Mouse (Mus musculus): ENCODE results near the gene Ccdc47.
"Not testable (repeated sequence)": the region's sequence is repeated elsewhere in the genome, so short reads cannot be mapped to it uniquely, and the experiment has no call there.

The Ccdc47 gene

DNA sequence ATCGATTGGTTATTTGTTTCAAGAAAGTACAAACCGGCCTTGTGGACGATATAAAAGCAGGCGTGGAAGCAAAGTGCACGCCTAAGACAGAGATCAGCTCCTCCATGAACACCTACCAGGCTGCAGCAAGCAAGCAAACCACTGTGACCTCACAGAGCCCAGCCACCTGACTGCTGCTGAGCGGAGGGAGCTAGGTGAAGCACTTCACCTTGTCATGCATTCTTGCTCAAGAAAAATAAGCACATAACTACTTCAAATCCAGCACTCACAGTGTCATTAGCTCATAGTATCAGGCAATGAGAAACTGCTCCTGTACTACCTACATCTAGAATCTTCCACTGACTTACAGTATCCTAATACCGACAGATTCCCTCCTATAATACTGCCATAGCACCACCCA lies 16.1 kb downstream of the Ccdc47 start:
- not testable (repeated sequence) for DNase-seq (ENCODE audit: extremely low read depth, insufficient read length, low spot score)

DNA sequence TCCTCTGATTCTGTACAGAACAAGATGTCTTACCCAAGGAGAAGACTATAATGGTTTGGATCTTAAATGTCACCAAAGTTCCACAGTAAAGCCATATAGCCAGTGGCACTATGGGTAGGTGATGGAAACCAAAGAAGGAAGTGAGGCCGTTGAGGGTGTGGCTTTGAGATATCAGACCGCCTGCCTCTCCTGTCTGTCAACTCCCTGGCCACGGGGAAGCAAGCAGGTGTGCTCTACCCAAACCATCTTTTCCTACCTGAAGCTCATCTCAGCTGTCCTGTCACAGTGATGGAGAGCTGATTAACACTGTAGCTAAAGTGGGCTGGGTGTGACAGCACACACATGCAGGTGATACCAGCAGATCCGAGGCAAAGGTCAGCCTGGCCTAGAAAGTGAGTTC lies 17.9 kb downstream of the Ccdc47 start:
- no peak for DNase-seq (ENCODE audit: extremely low read depth, insufficient read length, low spot score)

DNA sequence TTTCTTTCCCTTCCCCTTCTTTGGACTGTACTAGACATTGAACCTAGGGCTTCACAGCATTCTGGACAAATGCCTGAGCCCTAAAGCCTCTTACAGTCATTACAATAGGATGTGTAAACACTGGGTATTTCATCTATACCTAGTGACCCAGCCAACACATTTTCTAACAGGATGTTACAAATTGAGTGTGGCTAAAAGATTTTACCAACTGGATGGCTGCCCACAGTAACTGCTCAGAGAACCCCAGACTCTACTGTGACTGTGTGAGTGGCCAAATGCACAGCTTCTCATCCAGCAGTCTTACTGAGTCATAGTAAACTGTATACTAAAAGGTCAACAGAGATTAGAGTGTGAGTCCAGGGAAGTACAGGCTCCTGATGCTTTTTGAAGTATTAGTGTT lies 20.8 kb downstream of the Ccdc47 start:
- DNase-seq (ENCODE audit: extremely low read depth, insufficient read length, low spot score), result no peak

DNA sequence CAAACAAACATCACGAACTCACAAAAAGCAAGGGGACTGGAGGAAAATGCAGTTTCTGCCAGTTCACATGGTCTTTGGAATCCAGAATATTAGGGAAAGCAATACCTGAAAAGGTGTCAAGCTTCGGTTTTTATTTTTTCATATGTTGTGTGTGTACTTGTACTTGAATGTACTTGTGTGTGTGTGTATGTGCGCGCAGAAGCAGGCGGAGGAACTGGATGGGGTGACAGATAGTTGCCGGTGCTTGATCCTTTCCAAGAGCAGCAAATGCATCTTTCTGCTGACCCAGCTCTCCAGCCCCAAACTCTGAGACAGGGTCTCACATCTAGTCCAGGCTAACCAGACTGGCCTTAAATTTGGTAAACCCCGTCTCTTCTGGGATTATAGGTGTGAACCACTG lies 21.3 kb downstream of the Ccdc47 start:
- DNase-seq (ENCODE audit: extremely low read depth, insufficient read length, low spot score), result no peak

DNA sequence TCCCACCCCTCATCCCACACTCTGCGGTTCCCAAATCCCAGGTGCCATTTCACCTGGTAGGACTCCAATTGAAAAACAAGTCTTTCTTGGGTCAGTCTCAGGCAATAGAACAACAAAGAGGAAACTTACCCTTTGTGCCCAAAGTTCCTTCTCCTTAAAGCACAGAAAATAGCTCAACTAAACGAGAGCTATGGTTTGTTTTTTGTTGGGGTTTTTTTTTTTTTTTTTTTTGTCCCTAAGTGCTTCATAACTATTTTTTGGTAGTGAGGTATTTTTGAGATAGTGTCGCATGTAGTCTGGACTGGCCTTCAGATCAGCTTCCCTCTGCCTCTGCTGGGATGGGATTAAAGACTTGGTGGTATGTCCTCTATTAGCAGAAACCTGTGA lies 22.0 kb downstream of the Ccdc47 start:
- DNase-seq (ENCODE audit: extremely low read depth, insufficient read length, low spot score), result no peak

DNA sequence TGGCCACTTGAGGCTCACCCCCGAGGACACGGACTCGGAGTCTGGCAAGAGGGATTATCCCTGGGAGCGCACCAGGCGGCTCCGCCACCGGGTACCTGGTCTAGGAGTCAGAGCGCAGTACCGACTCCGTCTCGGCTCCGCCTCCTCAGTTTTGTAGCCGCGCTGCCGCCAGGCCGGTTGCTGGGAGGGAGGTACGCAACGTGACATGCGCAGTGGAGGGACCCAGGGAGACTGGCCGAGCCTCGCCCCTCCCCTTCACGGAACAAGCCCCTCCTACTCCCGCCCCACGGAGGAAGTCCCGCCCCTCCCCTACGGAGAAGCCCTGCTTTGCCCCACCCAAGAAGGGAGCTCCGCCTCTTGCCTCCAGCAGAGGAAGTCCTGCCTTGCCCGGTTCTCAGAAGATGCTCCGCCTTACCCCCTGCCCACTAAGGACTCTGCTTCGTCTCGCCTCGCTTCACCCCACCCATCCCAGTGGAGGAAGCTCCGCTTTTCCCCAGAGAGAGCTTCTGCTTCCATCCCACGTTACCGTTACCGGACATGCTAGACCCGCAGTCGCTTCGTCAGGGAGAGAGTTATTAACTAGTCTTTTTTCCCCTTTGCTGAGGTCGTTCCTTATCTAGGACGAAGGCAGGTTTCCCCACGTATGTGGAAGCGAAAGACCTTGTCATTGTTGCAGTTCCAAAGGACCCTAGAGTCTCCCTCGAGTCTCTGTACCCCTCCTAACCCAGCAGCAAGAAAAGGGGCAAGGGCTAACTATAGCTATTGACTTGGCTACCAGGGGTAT lies 22.6 kb downstream of the Ccdc47 start:
- DNase-seq (ENCODE audit: extremely low read depth, insufficient read length, low spot score), result peak; percentile 99

DNA sequence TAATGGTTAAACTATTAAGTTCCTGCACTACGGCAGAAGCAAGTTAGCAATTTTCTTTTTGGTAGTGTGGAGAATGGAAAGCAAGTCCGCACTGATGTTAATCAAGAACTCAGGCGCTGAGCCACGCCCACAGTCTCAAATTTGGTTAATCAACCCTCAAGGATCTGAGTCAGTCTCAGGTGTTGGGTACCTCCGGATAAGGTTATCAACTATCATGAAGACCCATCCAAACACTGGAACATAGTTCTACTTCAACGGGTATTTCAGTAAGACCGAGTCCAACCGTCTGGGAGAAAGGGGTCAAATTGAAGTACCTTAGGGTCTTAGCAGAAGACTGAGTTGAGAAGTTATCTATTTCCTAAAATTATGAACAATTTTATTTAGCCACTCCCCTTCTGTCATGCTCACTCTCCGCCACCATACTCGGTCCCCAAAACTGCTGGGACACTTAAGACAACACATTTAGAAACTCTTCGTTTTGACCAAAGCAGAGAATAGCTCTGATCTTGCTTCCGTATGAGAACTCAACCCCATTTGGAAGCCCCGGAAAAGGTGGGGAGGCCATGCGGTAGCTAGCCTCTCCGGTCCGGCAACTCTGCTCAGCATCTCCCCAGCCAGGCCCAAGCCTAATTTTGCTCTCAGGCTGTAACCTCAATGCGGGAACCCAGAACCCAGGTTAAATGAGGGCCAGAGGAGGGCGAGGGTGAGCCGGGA lies 23.3 kb downstream of the Ccdc47 start:
- DNase-seq (ENCODE audit: extremely low read depth, insufficient read length, low spot score), result no peak

DNA sequence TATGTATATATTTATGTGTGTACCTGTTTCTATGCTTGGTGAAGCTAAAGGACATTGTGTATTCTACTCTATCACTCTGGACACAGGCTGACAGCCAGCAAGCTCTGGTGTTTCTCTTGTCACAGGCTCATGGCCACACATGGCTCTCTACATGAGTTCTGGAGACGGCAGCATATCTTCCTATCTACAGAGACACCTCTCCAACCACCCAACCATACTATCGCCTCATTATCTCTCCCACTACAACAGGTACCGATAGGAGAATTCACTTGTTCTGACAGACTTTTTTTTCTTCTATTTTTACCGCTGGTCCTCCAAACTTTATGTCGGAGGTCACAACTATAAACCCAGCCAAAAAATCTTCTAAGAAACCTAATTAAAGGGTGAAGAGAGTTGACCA lies 23.9 kb downstream of the Ccdc47 start:
- DNase-seq (ENCODE audit: extremely low read depth, insufficient read length, low spot score), result no peak

DNA sequence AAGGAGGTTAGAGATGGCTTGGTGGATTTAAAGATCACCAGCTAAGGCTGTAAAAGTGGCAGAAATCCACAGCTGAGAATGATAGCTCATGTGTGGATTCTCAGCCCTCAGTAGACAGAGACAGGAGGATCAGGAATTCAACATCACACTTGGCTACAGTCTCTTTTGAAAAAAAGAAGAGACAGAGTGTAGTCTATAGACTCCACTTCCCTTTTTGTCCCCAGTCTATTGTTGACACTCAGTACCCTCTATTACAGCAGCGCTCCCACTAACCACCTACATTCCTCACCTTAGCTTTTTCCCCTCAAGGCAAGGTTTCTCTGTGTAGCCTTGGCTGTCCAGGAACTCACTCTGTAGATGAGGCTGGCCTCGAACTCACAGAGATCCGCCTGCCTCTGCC lies 24.4 kb downstream of the Ccdc47 start:
- DNase-seq (ENCODE audit: extremely low read depth, insufficient read length, low spot score), result no peak

DNA sequence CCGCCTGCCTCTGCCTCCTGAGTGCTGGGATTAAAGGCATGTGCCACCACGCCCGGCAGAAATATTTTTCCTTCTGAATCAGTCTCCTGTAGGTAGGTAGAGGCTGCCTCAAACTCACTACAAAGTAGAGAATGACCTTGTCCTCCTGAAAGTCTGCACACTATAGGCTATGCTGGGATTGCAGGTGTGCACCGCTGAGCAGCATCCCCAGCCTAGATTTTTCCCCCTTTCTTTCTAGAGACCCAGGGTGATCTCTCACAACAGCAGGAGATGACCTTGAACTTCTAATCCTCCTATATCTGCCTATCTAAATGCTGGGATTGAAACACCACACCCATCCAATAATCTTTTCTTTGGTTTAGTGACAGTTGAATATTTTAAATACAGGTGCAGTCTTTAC lies 28.8 kb downstream of the Ccdc47 start:
- no peak for DNase-seq (ENCODE audit: extremely low read depth, insufficient read length, low spot score)

DNA sequence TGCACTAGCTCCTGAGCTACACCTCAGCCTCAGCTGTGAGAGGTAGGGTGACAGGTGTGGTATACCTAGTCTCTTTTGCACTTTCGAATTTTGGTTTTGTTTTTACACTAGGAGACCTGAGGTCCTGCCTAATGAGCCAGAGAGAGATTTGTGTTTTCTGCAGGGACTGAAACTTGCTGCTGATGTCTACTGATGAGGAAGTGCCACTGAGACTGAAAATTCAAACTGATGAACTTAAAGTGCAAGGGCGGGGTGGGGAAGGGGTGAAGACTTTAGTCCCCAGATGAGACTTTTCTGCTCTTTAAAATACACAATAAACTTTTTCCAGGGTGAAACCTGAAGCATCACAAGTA lies 35.7 kb downstream of the Ccdc47 start:
- no peak for DNase-seq (ENCODE audit: extremely low read depth, insufficient read length, low spot score)

DNA sequence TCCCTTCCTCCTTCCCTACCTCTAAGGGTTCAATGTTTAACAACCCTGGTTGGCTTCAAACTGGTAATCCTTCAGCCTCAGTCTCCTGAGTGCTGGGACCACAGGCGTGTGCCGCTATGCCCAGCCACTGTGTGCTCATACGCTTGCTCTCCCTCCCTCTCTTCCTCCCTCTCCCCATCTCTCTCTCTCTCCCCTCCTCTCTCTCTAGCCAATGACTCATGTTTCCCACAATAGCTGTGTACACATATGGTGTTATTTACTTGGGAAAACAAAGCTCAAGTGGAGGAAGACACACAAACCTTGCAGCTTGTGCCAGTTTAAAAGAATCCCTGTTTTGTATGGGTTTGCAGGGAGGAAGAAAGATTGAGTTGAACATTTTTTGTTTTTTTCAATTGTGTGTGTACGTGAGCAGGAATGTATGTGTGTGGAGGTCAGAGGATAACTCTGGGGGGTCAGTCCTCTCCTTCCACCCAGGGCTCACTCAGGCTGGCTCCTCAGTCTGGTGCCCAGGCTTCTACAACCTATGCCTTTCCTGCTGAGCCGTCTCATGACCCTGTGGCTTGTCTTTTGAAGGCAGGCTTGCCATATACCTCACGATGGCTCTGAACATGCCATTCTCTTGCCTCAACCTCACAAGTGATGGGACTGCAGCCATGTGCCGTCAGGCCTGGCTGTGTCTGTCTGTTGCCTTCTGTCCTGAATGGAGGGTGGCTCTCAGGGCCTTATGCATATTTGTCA lies 36.3 kb downstream of the Ccdc47 start:
- DNase-seq (ENCODE audit: extremely low read depth, insufficient read length, low spot score), result no peak

DNA sequence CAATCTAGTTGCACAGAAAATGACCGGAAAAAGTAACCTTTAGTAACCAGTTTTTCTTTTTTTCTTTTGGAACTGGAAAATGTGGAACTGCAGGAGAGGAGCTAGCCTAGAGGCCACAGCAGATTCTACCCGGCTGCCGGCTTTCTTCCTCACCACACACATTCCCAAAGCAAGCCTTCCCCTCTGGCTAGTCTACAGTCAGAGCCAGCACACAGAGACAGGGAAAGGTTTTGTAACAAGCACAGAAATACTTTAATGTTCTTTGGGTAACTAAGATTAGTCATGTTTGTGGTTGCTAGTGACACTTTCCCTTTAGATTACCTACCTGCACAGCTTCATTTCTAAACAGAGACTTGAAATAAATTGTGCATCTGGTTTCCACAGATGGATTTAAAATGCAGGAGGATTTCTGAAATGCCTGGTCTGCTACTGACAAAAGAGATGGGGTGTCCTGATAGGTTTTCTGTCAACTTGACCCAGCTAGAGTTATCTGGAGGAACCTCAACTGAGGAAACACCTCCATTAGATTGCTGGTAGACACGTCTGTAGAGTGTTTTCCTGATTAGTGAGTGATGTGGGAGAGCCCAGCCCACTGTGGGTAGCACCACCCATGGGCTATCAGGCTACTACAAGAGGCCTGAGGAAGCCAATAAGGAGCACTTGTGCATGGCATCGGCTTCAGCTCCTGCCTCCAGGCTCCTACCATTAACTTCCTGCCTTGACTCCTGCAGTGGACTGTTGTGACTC lies 37.9 kb downstream of the Ccdc47 start:
- no peak for DNase-seq (ENCODE audit: extremely low read depth, insufficient read length, low spot score)

DNA sequence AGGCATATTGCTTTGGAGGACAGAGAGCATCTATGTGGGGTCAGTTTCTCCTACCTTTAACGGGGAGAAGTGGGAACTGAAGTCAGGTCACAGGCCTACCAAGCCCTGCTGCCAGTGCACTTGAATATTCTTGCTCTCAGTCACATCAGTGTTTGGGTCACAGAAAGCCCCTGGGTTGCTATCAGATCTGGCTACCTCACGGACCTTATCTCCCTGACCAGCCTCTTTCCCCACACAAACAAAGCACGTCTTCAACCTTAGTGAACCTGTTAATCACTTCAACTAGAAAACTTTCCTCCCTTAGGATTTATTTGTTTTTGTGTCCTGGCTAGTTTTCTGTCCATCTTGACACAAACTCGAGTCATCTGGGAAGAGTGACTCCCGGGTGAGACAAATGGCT lies 39.8 kb downstream of the Ccdc47 start:
- no peak for DNase-seq (ENCODE audit: extremely low read depth, insufficient read length, low spot score)

DNA sequence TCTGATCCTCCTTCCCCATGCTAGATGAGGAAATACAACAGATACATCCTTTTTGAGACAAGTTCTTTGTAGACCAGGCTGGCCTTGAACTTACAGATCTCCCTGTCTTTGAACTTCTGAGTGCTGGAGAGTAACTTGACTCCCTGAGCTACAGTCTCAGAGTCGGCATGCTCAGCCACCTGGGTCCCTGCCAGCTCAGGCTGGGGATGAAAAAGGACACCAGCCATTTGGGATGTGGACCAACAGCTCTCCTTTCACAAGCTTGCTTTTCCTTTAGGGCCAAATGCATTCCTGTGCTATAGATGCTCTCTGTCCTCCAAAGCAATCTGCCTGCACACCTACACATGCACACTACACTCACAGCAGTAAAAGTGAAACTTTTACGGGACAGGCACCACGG lies 41.1 kb downstream of the Ccdc47 start:
- no peak for DNase-seq (ENCODE audit: extremely low read depth, insufficient read length, low spot score)

DNA sequence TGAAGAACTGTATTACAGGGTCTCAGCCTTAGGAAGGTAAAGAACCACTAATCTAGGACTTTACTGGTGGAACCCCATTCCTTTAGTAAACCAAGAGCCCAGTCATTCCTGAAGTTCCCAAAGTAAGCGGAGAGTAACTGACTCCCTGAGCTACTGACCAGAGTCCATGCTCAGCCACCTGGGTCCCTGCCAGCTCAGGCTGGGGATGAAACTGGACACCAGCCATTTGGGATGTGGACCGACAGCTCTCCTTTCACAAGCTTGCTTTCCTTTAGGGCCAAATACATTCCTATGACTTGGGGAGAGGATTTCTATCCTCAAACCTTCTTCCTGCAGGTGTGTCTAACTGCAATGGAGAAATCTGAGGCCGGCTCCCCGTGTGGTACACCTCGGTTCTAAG lies 41.8 kb downstream of the Ccdc47 start:
- DNase-seq (ENCODE audit: extremely low read depth, insufficient read length, low spot score), result no peak

DNA sequence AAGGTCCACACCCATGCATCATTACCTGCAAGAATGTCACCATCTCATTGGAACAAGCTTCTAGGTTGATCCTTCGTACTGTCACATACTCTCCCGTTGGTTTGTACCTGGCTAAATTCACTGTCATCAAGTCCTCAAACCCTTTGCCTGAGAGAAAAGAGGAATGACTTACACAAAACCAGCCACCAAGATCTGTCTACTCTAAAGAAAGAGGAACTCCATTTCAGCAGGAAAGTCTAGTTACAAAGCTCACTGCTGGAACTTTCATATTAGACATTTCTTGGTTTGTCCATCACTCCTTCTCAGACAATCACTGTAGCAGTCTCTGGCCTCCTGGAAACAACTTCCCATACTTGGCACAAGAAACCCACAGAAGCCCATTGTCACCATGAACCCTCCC lies 42.9 kb downstream of the Ccdc47 start:
- DNase-seq (ENCODE audit: extremely low read depth, insufficient read length, low spot score), result no peak

DNA sequence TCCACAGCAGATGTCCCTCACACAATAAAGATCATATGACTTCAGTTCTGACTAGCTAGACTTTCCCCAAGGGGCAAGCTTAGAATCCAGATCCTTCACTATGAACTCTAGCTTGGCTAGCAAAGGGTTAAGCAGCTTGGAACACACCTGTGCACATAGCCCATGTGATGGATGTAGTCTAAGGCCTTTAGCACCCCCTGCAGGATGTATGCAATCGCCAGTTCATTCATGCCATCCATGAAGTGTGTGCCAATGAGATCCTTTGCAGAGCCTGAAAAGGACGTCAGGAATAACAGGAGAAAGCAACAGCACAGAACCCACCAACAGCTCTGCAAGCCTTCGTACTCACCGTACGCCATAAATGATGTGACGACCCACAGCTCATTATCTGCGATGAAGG lies 45.3 kb downstream of the Ccdc47 start:
- DNase-seq (ENCODE audit: extremely low read depth, insufficient read length, low spot score), result no peak

DNA sequence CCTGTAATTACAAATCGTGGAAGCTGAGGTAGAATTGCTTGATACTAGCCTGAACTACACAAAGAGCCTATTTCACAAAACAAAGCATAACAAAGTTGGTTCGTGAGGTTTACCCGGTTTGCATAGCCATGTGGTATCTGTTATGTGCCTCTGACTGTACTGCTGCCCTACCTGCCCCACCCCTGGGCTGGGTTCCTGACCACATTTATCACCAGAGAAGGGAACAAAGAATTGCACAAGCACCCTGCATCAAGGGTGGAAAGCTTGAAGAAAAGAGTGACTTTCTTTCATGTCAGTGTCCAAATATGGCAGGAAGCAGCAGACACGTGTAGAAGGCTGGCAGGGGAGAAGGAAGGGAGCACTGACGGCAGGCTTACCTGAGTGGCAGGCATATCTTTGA lies 48.7 kb downstream of the Ccdc47 start:
- no peak for DNase-seq (ENCODE audit: extremely low read depth, insufficient read length, low spot score)

DNA sequence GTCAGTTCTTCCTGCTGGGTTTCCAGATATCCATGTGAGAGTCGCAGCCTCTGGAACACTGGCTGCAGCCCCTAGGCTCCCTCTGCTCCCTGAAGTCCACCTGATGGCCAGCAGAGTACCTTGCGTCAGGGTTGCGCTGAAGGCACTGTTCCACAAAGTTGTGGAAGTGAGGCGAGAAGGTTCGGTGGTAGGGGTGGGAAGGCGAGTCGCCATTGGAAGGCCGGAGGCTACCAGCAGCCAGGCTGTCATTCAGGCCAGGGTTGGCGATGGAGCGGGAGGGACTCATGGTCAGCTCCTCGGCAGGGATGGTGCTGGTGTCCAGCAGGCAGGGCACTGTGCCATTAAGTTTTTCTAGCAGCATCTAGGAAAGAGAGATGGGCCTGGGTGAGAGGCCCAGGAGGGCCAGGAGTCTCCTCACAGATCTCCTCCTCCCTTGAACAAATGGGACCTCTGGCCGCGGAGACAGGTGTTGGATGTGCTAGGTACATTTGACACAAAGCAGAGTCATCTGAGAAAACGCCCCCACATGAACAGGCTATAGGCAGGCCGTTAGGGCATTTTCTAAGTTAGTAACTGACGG lies 51.5 kb downstream of the Ccdc47 start:
- DNase-seq (ENCODE audit: extremely low read depth, insufficient read length, low spot score), result no peak

DNA sequence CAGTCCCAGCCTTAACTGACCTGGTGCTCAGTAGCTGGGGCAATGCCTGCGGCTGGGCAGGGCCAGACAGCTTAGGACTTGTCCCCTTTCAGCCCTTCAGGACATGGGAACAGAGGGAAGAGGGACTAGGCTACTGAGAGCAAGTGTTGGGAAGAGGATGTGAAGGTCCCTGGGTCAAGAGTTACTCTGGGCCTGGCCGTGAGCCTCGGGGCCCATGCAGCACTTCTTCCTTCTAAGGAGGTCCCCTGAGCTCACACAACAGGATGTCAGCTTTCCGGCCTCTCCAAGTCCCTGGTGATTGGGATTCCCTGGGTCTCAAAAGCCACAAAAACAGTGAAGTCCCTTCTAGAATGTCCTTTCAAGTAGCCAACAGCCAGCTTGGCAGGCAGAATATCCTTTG lies 52.6 kb downstream of the Ccdc47 start:
- DNase-seq (ENCODE audit: extremely low read depth, insufficient read length, low spot score), result no peak

Data from 3134 (cell line).